Mouse (Mus musculus) neural tube, embryonic 15.5 days (tissue): ENCODE measurements around the gene Bysl. TPM values are rescaled to one million over a fixed set of nuclear protein-coding genes. Genes with fewer than 3 reads are reported as not detected.

Experiments
- ATAC-seq: fragments of 200-750 bp; cut with Nextera tagmentation; 2 replicates; pipeline ENCODE4 v1.8.0; 2017; ENCODE audit warnings: mild to moderate bottlenecking, moderate TSS enrichment, moderate library complexity; ENCODE audit not compliant: low FRiP score
- H3K27ac ChIP-seq: fragments of 300-500 bp; sonication (generic); replicated peaks from 2 replicates; pipeline ENCODE4 v1.5.1; 2015; ENCODE audit warnings: mild to moderate bottlenecking, inconsistent platforms
- H3K27me3 ChIP-seq: fragments of 300-500 bp; sonication (generic); replicated peaks from 2 replicates; pipeline ENCODE4 v1.6.1; 2015; ENCODE audit warnings: inconsistent platforms
- H3K36me3 ChIP-seq: fragments of 300-500 bp; sonication (generic); 2 replicates; pipeline ENCODE4 v1.6.1; 2015; ENCODE audit warnings: inconsistent platforms
- H3K4me1 ChIP-seq: fragments of 300-500 bp; sonication (generic); 2 replicates; pipeline ENCODE4 v1.6.1; 2015; ENCODE audit warnings: inconsistent platforms
- H3K4me2 ChIP-seq: fragments of 300-500 bp; sonication (generic); 2 replicates; pipeline ENCODE4 v1.6.1; 2015; ENCODE audit warnings: inconsistent platforms, mild to moderate bottlenecking, moderate library complexity
- H3K4me3 ChIP-seq: fragments of 300-500 bp; sonication (generic); replicated peaks from 2 replicates; pipeline ENCODE4 v1.5.1; 2015; ENCODE audit warnings: mild to moderate bottlenecking, inconsistent platforms
- H3K9ac ChIP-seq: fragments of 300-500 bp; sonication (generic); replicated peaks from 2 replicates; pipeline ENCODE4 v1.6.1; 2015; ENCODE audit warnings: mild to moderate bottlenecking, inconsistent platforms
- H3K9me3 ChIP-seq: fragments of 300-500 bp; sonication (generic); replicated peaks from 2 replicates; pipeline ENCODE4 v1.6.1; 2016; ENCODE audit warnings: inconsistent platforms
- WGBS: fragments of 180-500 bp; shearing (Covaris S2); methylation state at CpG from one replicate; pipeline ENCODE4 v1.1.7; 2015; ENCODE audit warnings: mixed read lengths; 5-methylcytosine and 5-hydroxymethylcytosine counted together
- polyA plus RNA-seq: library from polyadenylated mRNA; unstranded; fragments of >200 nt; fragmentation: Nextera tagmentation; extraction: Ambion mirVana; gene quantifications from 2 replicates; pipeline ENCODE4 v1.2.1, GENCODE M21; 2015

Gene Bysl
- polyA plus RNA-seq, 1 experiment from 2014 or later: 37.1 TPM

GRCm38 (mm10) chr17:47588517-47588916 lies 22.8 kb downstream of the Bysl start:
- no peak overlapping the region for H3K4me3 ChIP-seq
- WGBS: 85% methylated on average over 8 of the region's 8 CpGs

GRCm38 (mm10) chr17:47580962-47581361 lies 30.3 kb downstream of the Bysl start:
- no peak overlapping the region for H3K4me3 ChIP-seq
- no peaks in the 10 kb centered on the region for H3K4me1 ChIP-seq
- H3K9ac ChIP-seq: no peak overlapping the region
- H3K9me3 ChIP-seq: no peaks in the 10 kb centered on the region
- no peaks in the 10 kb centered on the region for H3K27me3 ChIP-seq
- no peak overlapping the region for H3K27ac ChIP-seq
- 87% methylated on average over 4 of the region's 4 CpGs for WGBS
- H3K4me2 ChIP-seq: no peak overlapping the region
- H3K36me3 ChIP-seq: no peaks in the 10 kb centered on the region
- ATAC-seq: no peak

More at GRCm38 (mm10) chr17:47588517-47588916, 22.8 kb downstream of the Bysl start:
- H3K9me3 ChIP-seq: no peaks in the 10 kb centered on the region
- H3K27ac ChIP-seq: no peak overlapping the region
- ATAC-seq: no peak
- no peak overlapping the region for H3K9ac ChIP-seq
- H3K36me3 ChIP-seq: no peaks in the 10 kb centered on the region
- no peak overlapping the region for H3K4me2 ChIP-seq
- H3K27me3 ChIP-seq: no peaks in the 10 kb centered on the region
- H3K4me1 ChIP-seq: peaks cover 8% of the 10 kb centered on the region

- WGBS: 89% methylated on average over 6 of the region's 6 CpGs
Measured at GRCm38 (mm10) chr17:47578655-47579054, 32.6 kb downstream of the Bysl start.

GRCm38 (mm10) chr17:47574830-47575229 lies 36.5 kb downstream of the Bysl start:
- H3K9me3 ChIP-seq: no peaks in the 10 kb centered on the region
- no peak overlapping the region for H3K4me3 ChIP-seq
- H3K27me3 ChIP-seq: no peaks in the 10 kb centered on the region
- no peak overlapping the region for H3K27ac ChIP-seq
- 70% methylated on average over 11 of the region's 11 CpGs for WGBS
- no peaks in the 10 kb centered on the region for H3K36me3 ChIP-seq
- no peaks in the 10 kb centered on the region for H3K4me1 ChIP-seq
- H3K4me2 ChIP-seq: no peak overlapping the region
- no peak overlapping the region for H3K9ac ChIP-seq
- ATAC-seq: no peak

More at GRCm38 (mm10) chr17:47578655-47579054, 32.6 kb downstream of the Bysl start:
- no peaks in the 10 kb centered on the region for H3K36me3 ChIP-seq
- ATAC-seq: no peak
- H3K9me3 ChIP-seq: no peaks in the 10 kb centered on the region
- H3K27ac ChIP-seq: no peak overlapping the region
- no peak overlapping the region for H3K9ac ChIP-seq
- H3K4me3 ChIP-seq: no peak overlapping the region
- no peaks in the 10 kb centered on the region for H3K27me3 ChIP-seq
- H3K4me2 ChIP-seq: no peak overlapping the region
- H3K4me1 ChIP-seq: no peaks in the 10 kb centered on the region

GRCm38 (mm10) chr17:47574028-47574427 lies 37.3 kb downstream of the Bysl start:
- Histone ChIP-seq H3K27ac (no peak overlapping the region), H3K4me3 (no peak overlapping the region), H3K4me2 (no peak overlapping the region), H3K9ac (no peak overlapping the region), H3K9me3 (no peaks in the 10 kb centered on the region), H3K36me3 (no peaks in the 10 kb centered on the region), H3K27me3 (no peaks in the 10 kb centered on the region), H3K4me1 (no peaks in the 10 kb centered on the region)
- ATAC-seq: no peak
- WGBS: 82% methylated on average over 8 of the region's 8 CpGs

GRCm38 (mm10) chr17:47572436-47572835 lies 38.9 kb downstream of the Bysl start:
- Histone ChIP-seq H3K4me1 (no peaks in the 10 kb centered on the region), H3K27me3 (no peaks in the 10 kb centered on the region), H3K36me3 (no peaks in the 10 kb centered on the region), H3K9ac (no peak overlapping the region), H3K4me3 (no peak overlapping the region), H3K9me3 (no peaks in the 10 kb centered on the region), H3K4me2 (no peak overlapping the region), H3K27ac (no peak overlapping the region)
- no peak for ATAC-seq

GRCm38 (mm10) chr17:47571621-47572020 lies 39.7 kb downstream of the Bysl start:
- 15% methylated on average over 7 of the region's 7 CpGs for WGBS
- Histone ChIP-seq H3K4me3 (no peak overlapping the region), H3K4me1 (no peaks in the 10 kb centered on the region), H3K36me3 (no peaks in the 10 kb centered on the region), H3K9me3 (no peaks in the 10 kb centered on the region), H3K4me2 (no peak overlapping the region), H3K27ac (no peak overlapping the region), H3K27me3 (no peaks in the 10 kb centered on the region), H3K9ac (no peak overlapping the region)
- ATAC-seq: no peak

- H3K9me3 ChIP-seq: no peaks in the 10 kb centered on the region
- H3K27ac ChIP-seq: no peak overlapping the region
- H3K4me1 ChIP-seq: peaks cover 2% of the 10 kb centered on the region; the same call in 1 of the 2 replicates
- no peaks in the 10 kb centered on the region for H3K36me3 ChIP-seq
- H3K4me2 ChIP-seq: no peak overlapping the region
- no peak overlapping the region for H3K4me3 ChIP-seq
- H3K27me3 ChIP-seq: no peaks in the 10 kb centered on the region
- H3K9ac ChIP-seq: no peak overlapping the region
- 45% methylated on average over 10 of the region's 10 CpGs for WGBS
- ATAC-seq: no peak
Measured at GRCm38 (mm10) chr17:47568951-47569527, 42.3 kb downstream of the Bysl start.

- no peak for ATAC-seq
- WGBS: 95% methylated on average over 3 of the region's 3 CpGs
- Histone ChIP-seq H3K27ac (no peak overlapping the region), H3K4me1 (peaks cover 2% of the 10 kb centered on the region; the same call in 1 of the 2 replicates), H3K27me3 (no peaks in the 10 kb centered on the region), H3K9ac (no peak overlapping the region), H3K4me3 (no peak overlapping the region), H3K4me2 (no peak overlapping the region), H3K36me3 (no peaks in the 10 kb centered on the region), H3K9me3 (no peaks in the 10 kb centered on the region)
Measured at GRCm38 (mm10) chr17:47568389-47568788, 42.9 kb downstream of the Bysl start.

- H3K9me3 ChIP-seq: no peaks in the 10 kb centered on the region
- H3K4me3 ChIP-seq: no peak overlapping the region
- no peak overlapping the region for H3K9ac ChIP-seq
- H3K27ac ChIP-seq: no peak overlapping the region
- no peak for ATAC-seq
- H3K4me1 ChIP-seq: peaks cover 2% of the 10 kb centered on the region; the same call in 1 of the 2 replicates
- H3K4me2 ChIP-seq: no peak overlapping the region
- 95% methylated on average over 3 of the region's 3 CpGs for WGBS
- no peaks in the 10 kb centered on the region for H3K27me3 ChIP-seq
- no peaks in the 10 kb centered on the region for H3K36me3 ChIP-seq
Measured at GRCm38 (mm10) chr17:47567271-47567670, 44.0 kb downstream of the Bysl start.

- H3K9ac ChIP-seq: no peak overlapping the region
- no peaks in the 10 kb centered on the region for H3K36me3 ChIP-seq
- H3K4me2 ChIP-seq: no peak overlapping the region
- WGBS: 5% methylated on average over 2 of the region's 2 CpGs
- no peak overlapping the region for H3K27ac ChIP-seq
- H3K27me3 ChIP-seq: no peaks in the 10 kb centered on the region
- H3K4me3 ChIP-seq: no peak overlapping the region
- no peaks in the 10 kb centered on the region for H3K9me3 ChIP-seq
- H3K4me1 ChIP-seq: peaks cover 2% of the 10 kb centered on the region; the same call in 1 of the 2 replicates
- ATAC-seq: no peak
Measured at GRCm38 (mm10) chr17:47566133-47566532, 45.2 kb downstream of the Bysl start.

GRCm38 (mm10) chr17:47564612-47565011 lies 46.7 kb downstream of the Bysl start:
- H3K9me3 ChIP-seq: no peaks in the 10 kb centered on the region
- no peaks in the 10 kb centered on the region for H3K27me3 ChIP-seq
- H3K4me3 ChIP-seq: no peak overlapping the region
- 94% methylated on average over 5 of the region's 5 CpGs for WGBS
- H3K27ac ChIP-seq: no peak overlapping the region
- no peak for ATAC-seq
- no peak overlapping the region for H3K9ac ChIP-seq
- H3K4me1 ChIP-seq: peaks cover 2% of the 10 kb centered on the region; the same call in 1 of the 2 replicates
- H3K4me2 ChIP-seq: no peak overlapping the region
- H3K36me3 ChIP-seq: no peaks in the 10 kb centered on the region
